Mouse (Mus musculus) embryonic facial prominence, embryonic 15.5 days (tissue): Measurements from ENCODE around the gene Zscan4e. TPM values are rescaled to one million over a fixed set of nuclear protein-coding genes. Genes with fewer than 3 reads are reported as not detected.
"Not testable (repeated sequence)": the region's sequence is repeated elsewhere in the genome, so short reads cannot be mapped to it uniquely, and the experiment has no call there.

Experiments used
- ATAC-seq: fragments of 200-750 bp; cut with Nextera tagmentation; 2 replicates; pipeline ENCODE4 v1.8.0; 2017; ENCODE audit warnings: low read depth, moderate TSS enrichment; ENCODE audit not compliant: insufficient number of reproducible peaks, low FRiP score, low TSS enrichment
- H3K27ac ChIP-seq: fragments of 300-500 bp; sonication (generic); replicated peaks from 2 replicates; pipeline ENCODE4 v1.5.1; 2015; ENCODE audit warnings: mild to moderate bottlenecking, inconsistent platforms
- H3K27me3 ChIP-seq: fragments of 300-500 bp; sonication (generic); 2 replicates; pipeline ENCODE4 v1.6.1; 2015; ENCODE audit warnings: inconsistent platforms
- H3K36me3 ChIP-seq: fragments of 300-500 bp; sonication (generic); 2 replicates; pipeline ENCODE4 v1.6.1; 2015; ENCODE audit warnings: mild to moderate bottlenecking, inconsistent platforms
- H3K4me1 ChIP-seq: fragments of 300-500 bp; sonication (generic); 2 replicates; pipeline ENCODE4 v1.6.1; 2015; ENCODE audit warnings: inconsistent platforms
- H3K4me2 ChIP-seq: fragments of 300-500 bp; sonication (generic); replicated peaks from 2 replicates; pipeline ENCODE4 v1.6.1; 2015; ENCODE audit warnings: mild to moderate bottlenecking, inconsistent platforms
- H3K4me3 ChIP-seq: fragments of 300-500 bp; sonication (generic); replicated peaks from 2 replicates; pipeline ENCODE4 v1.5.1; 2015; ENCODE audit warnings: mild to moderate bottlenecking, inconsistent platforms
- H3K9ac ChIP-seq: fragments of 300-500 bp; sonication (generic); 2 replicates; pipeline ENCODE4 v1.6.1; 2015; ENCODE audit warnings: inconsistent platforms
- H3K9me3 ChIP-seq: fragments of 300-500 bp; sonication (generic); replicated peaks from 2 replicates; pipeline ENCODE4 v1.6.1; 2016; ENCODE audit warnings: inconsistent platforms
- microRNA-seq: library from miRNA; unstranded; fragments of <30 nt; microRNA quantifications from one replicate; pipeline ENCODE4, GENCODE M21; 2016; ENCODE audit warnings: borderline number of aligned reads
- polyA plus RNA-seq: library from polyadenylated mRNA; unstranded; fragments of >200 nt; fragmentation: Nextera tagmentation; extraction: Ambion mirVana; gene quantifications from 2 replicates; pipeline ENCODE4 v1.2.1, GENCODE M21; 2015

Gene Zscan4e
- polyA plus RNA-seq, result not detected in 2 replicates

GRCm38 (mm10) chr7:11310582-11310981 is at the start of gene Zscan4e:
TSS of gene Zscan4e (minus strand) at chr7:11310682.
- H3K4me3 ChIP-seq, H3K9ac ChIP-seq, H3K36me3 ChIP-seq, H3K27me3 ChIP-seq, H3K27ac ChIP-seq, ATAC-seq, H3K9me3 ChIP-seq, H3K4me2 ChIP-seq, H3K4me1 ChIP-seq: not testable (repeated sequence)

Small RNA genes within 50 kb of the gene (microRNA-seq; reads per million reads assigned to microRNA genes)
- gene Gm23087 (not detected), gene Gm26248 (not detected)

Other genes with a start within 250 kb of the Zscan4e start
- gene Zscan4-ps1, start 241.0 kb downstream of the Zscan4e start, polyA plus RNA-seq, result not detected in 2 replicates
- not detected in 2 replicates for gene Zscan4d, start 144.5 kb downstream of the Zscan4e start, polyA plus RNA-seq
- gene Zscan4f, start 87.2 kb upstream of the Zscan4e start, polyA plus RNA-seq, result not detected in 2 replicates
- not detected in 2 replicates for gene Zscan4-ps2, start 203.6 kb upstream of the Zscan4e start, polyA plus RNA-seq